Mouse (Mus musculus): ENCODE measurements around the gene Cobll1.

GRCm38 (mm10) chr2:65213675-65214074 lies 25.5 kb downstream of the Cobll1 start:
- TF ChIP-seq POLR2A (IDR thresholded peaks at IDR 0.05; ENCODE audit: low read depth, low read length) (no peak), CTCF (IDR thresholded peaks at IDR 0.05; ENCODE audit: extremely low read depth, insufficient read length, insufficient replicate concordance, low read depth, low read length) (no peak)

Data from small intestine, adult 2 months (tissue).